Mouse (Mus musculus) lung, postnatal 36 days (tissue): ENCODE data around the gene Kazn.

Source experiments
- DNase-seq: peaks from one replicate; pipeline ENCODE4 v3.0.0; 2022; ENCODE audit warnings: mixed read lengths

Kazn gene

GRCm38 (mm10) chr4:142052391-142053132 lies 186.6 kb downstream of the Kazn start:
- peak; percentile 38 for DNase-seq
